Mouse (Mus musculus): ENCODE data around the gene Gm10722. TPM values are rescaled to one million over a fixed set of nuclear protein-coding genes. Genes with fewer than 3 reads are reported as not detected.
"Not testable (repeated sequence)": the region's sequence is repeated elsewhere in the genome, so short reads cannot be mapped to it uniquely, and the experiment has no call there.

The Gm10722 gene
- total RNA-seq (2021) = not detected
- long read RNA-seq, experiment 1 = 0 reads
- long read RNA-seq, experiment 2 = 0 reads

DNA sequence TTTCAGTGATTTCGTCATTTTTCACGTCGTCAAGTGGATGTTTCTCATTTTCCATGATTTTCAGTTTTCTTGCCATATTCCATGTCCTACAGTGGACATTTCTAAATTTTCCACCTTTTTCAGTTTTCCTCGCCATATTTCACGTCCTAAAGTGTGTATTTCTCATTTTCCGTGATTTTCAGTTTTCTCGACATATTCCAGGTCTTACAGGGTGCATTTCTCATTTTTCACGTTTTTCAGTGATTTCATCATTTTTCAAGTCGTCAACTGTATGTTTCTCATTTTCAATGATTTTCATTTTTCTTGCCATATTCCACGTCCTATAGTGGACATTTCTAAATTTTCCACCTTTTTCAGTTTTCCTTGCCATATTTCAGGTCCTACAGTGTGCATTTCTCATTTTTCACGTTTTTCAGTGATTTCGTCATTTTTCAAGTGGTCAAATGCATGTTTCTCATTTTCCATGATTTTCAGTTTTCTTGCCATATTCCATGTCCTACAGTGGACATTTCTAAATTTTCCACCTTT, at the start of gene Gm10722:
Gene Gm10722, plus strand, starts transcription at position 478 of the 528 bp plus-strand sequence.
- DNase-seq (ENCODE audit: extremely low spot score in 1 of 2, low spot score in 2 of 2) = peak in 1 of 2 experiments; percentile 7
- H3K27ac ChIP-seq; intact Hi-C loops (cut with DNase I); H3K4me3 ChIP-seq: not testable (repeated sequence)

DNA sequence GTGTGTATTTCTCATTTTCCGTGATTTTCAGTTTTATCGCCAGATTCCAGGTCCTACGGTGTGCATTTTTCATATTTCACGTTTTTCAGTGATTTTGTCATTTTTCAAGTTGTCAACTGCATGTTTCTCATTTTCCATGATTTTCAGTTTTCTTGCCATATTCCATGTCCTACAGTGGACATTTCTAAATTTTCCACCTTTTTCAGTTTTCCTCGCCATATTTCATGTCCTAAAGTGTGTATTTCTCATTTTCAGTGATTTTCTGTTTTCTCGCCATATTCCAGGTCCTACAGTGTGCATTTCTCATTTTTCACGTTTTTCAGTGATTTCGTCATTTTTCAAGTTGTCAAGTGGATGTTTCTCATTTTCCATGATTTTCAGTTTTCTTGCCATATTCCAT, 284 bp downstream of the Gm10722 start:
- H3K4me3 ChIP-seq; H3K27ac ChIP-seq; intact Hi-C loops (cut with DNase I): not testable (repeated sequence)
- DNase-seq (ENCODE audit: extremely low spot score in 1 of 2, low spot score in 2 of 2) = peak in 1 of 2 experiments; percentile 35

DNA sequence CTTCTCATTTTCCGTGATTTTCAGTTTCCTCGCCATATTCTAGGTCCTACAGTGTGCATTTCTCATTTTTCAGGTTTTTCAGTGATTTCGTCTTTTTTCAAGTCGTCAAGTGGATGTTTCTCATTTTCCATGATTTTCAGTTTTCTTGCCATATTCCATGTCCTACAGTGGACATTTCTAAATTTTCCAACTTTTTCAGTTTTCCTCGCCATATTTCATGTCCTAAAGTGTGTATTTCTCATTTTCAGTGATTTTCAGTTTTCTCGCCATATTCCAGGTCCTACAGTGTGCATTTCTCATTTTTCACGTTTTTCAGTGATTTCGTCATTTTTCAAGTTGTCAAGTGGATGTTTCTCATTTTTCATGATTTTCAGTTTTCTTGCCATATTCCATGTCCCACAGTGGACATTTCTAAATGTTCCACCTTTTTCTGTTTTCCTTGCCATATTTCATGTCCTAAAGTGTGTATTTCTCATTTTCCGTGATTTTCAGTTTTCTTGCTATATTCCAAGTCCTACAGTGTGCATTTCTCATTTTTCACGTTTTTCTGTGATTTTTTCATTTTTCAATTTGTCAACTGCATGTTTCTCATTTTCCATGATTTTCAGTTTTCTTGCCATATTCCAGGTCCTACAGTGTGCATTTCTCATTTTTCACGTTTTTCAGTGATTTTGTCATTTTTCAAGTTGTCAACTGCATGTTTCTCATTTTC, 1.4 kb downstream of the Gm10722 start:
- intact Hi-C loops (cut with DNase I); H3K27ac ChIP-seq; H3K4me3 ChIP-seq: not testable (repeated sequence)
- DNase-seq (ENCODE audit: extremely low spot score in 1 of 2, low spot score in 2 of 2) = peak; percentile 99 to 100

- intact Hi-C loops (cut with DNase I); DNase-seq (ENCODE audit: extremely low spot score in 1 of 2, low spot score in 2 of 2); H3K27ac ChIP-seq; H3K4me3 ChIP-seq: not testable (repeated sequence)
Observed at GRCm38 (mm10) chr9:3002794-3003396, 2.2 kb downstream of the Gm10722 start, which contains the start of gene Gm11168. Gene Gm11168, plus strand, starts transcription at chr9:3003346.

DNA sequence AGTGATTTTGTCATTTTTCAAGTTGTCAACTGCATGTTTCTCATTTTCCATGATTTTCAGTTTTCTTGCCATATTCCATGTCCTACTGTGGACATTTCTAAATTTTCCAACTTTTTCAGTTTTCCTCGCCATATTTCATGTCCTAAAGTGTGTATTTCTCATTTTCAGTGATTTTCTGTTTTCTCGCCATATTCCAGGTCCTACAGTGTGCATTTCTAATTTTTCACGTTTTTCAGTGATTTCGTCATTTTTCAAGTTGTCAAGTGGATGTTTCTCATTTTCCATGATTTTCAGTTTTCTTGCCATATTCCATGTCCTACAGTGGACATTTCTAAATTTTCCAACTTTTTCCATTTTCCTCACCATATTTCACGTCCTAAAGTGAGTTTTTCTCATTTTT, 5.5 kb downstream of the Gm10722 start:
- intact Hi-C loops (cut with DNase I); H3K27ac ChIP-seq; DNase-seq (ENCODE audit: extremely low spot score in 1 of 2, low spot score in 2 of 2); H3K4me3 ChIP-seq: not testable (repeated sequence)

DNA sequence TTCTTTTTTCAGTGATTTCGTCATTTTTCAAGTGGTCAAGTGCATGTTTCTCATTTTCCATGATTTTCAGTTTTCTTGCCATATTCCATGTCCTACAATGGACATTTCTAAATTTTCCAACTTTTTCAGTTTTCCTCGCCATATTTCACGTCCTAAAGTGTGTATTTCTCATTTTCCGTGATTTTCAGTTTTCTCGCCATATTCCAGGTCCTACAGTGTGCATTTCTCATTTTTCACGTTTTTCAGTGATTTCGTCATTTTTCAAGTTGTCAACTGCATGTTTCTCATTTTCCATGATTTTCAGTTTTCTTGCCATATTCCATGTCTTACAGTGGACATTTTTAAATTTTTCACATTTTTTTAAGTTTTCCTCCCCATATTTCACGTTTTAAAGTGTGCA, 5.9 kb downstream of the Gm10722 start:
- H3K4me3 ChIP-seq; intact Hi-C loops (cut with DNase I); H3K27ac ChIP-seq: not testable (repeated sequence)
- DNase-seq (ENCODE audit: extremely low spot score in 1 of 2, low spot score in 2 of 2) = peak; percentile 94 to 97

DNA sequence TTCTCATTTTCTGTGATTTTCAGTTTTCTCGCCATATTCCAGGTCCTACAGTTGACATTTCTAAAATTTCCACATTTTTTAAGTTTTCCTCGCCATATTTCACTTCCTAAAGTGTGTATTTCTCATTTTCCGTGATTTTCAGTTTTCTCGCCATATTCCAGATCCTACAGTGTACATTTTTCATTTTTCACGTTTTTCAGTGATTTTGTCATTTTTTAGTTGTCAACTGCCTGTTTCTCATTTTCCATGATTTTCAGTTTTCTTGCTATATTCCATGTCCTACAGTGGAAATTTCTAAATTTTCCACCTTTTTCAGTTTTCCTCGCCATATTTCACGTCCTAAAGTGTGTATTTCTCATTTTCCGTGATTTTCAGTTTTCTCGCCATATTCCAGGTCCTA, 6.5 kb downstream of the Gm10722 start:
- DNase-seq (ENCODE audit: extremely low spot score in 1 of 2, low spot score in 2 of 2); intact Hi-C loops (cut with DNase I); H3K27ac ChIP-seq: not testable (repeated sequence)

GRCm38 (mm10) chr9:3009331-3009730, 8.6 kb downstream of the Gm10722 start:
- intact Hi-C loops (cut with DNase I); H3K27ac ChIP-seq; DNase-seq (ENCODE audit: extremely low spot score in 1 of 2, low spot score in 2 of 2); H3K4me3 ChIP-seq: not testable (repeated sequence)

More for the DNA sequence above, 6.5 kb downstream of the Gm10722 start:
- not testable (repeated sequence) for H3K4me3 ChIP-seq

- DNase-seq (ENCODE audit: extremely low spot score in 1 of 2, low spot score in 2 of 2) = not testable (repeated sequence)
Observed at GRCm38 (mm10) chr9:3012054-3012621, 11.4 kb downstream of the Gm10722 start.

GRCm38 (mm10) chr9:3012733-3013279, 12.1 kb downstream of the Gm10722 start, which contains the start of gene Gm10721:
Gene Gm10721, plus strand, starts transcription at chr9:3013140.
- intact Hi-C loops (cut with DNase I); H3K27ac ChIP-seq; DNase-seq (ENCODE audit: extremely low spot score in 1 of 2, low spot score in 2 of 2); H3K4me3 ChIP-seq: not testable (repeated sequence)

More at GRCm38 (mm10) chr9:3012054-3012621, 11.4 kb downstream of the Gm10722 start:
- intact Hi-C loops (cut with DNase I); H3K4me3 ChIP-seq; H3K27ac ChIP-seq: not testable (repeated sequence)

DNA sequence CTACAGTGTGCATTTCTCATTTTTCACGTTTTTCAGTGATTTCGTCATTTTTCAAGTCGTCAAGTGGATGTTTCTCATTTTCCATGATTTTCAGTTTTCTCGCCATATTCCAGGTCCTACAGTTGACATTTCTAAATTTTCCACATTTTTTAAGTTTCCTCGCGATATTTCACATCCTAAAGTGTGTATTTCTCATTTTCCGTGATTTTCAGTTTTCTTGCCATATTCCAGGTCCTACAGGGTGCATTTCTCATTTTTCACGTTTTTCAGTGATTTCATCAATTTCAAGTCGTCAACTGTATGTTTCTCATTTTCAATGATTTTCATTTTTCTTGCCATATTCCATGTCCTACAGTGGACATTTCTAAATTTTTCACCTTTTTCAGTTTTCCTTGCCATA, 14.6 kb downstream of the Gm10722 start, which contains the start of gene Gm10720:
Gene Gm10720, plus strand, starts transcription at position 301 of the 400 bp plus-strand sequence.
- intact Hi-C loops (cut with DNase I); H3K27ac ChIP-seq; DNase-seq (ENCODE audit: extremely low spot score in 1 of 2, low spot score in 2 of 2); H3K4me3 ChIP-seq: not testable (repeated sequence)

GRCm38 (mm10) chr9:3015896-3016295, 15.2 kb downstream of the Gm10722 start:
- H3K4me3 ChIP-seq; DNase-seq (ENCODE audit: extremely low spot score in 1 of 2, low spot score in 2 of 2); intact Hi-C loops (cut with DNase I); H3K27ac ChIP-seq: not testable (repeated sequence)

GRCm38 (mm10) chr9:3017108-3017507, 16.4 kb downstream of the Gm10722 start, which contains the start of gene Gm10719:
Gene Gm10719, plus strand, starts transcription at chr9:3017408.
- DNase-seq (ENCODE audit: extremely low spot score in 1 of 2, low spot score in 2 of 2); H3K27ac ChIP-seq; intact Hi-C loops (cut with DNase I); H3K4me3 ChIP-seq: not testable (repeated sequence)

DNA sequence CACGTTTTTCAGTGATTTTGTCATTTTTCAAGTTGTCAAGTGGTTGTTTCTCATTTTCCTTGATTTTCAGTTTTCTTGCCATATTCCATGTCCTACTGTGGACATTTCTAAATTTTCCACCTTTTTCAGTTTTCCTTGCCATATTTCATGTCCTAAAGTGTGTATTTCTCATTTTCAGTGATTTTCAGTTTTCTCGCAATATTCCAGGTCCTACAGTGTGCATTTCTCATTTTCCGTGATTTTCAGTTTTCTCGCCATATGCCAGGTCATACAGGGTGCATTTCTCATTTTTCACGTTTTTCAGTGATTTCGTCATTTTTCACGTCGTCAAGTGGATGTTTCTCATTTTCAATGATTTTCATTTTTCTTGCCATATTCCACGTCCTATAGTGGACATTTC, 18.2 kb downstream of the Gm10722 start:
- intact Hi-C loops (cut with DNase I); H3K4me3 ChIP-seq; H3K27ac ChIP-seq: not testable (repeated sequence)
- DNase-seq (ENCODE audit: extremely low spot score in 1 of 2, low spot score in 2 of 2) = peak in 1 of 2 experiments; percentile 96

DNA sequence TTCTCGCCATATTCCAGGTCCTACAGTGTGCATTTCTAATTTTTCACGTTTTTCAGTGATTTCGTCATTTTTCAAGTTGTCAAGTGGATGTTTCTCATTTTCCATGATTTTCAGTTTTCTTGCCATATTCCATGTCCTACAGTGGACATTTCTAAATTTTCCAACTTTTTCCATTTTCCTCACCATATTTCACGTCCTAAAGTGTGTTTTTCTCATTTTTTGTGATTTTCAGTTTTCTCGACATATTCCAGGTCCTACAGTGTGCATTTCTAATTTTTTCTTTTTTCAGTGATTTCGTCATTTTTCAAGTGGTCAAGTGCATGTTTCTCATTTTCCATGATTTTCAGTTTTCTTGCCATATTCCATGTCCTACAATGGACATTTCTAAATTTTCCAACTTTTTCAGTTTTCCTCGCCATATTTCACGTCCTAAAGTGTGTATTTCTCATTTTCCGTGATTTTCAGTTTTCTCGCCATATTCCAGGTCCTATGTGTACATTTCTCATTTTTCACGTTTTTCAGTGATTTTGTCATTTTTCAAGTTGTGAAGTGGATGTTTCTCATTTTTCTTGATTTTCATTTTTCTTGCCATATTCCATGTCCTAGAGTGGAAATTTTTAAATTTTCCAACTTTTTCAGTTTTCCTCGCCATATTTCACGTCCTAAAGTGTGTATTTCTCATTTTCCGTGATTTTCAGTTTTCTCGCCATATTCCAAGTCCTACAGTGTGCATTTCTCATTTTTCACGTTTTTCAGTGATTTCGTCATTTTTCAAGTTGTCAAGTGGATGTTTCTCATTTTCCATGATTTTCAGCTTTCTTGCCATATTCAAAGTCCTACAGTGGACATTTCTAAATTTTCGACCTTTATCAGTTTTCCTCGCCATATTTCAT, 19.4 kb downstream of the Gm10722 start:
- H3K27ac ChIP-seq; intact Hi-C loops (cut with DNase I); H3K4me3 ChIP-seq: not testable (repeated sequence)
- peak; percentile 37 to 82 for DNase-seq (ENCODE audit: extremely low spot score in 1 of 2, low spot score in 2 of 2)
